Mouse (Mus musculus) neural tube, embryonic 14.5 days (tissue): ENCODE results near the gene S100a4. TPM values are rescaled to one million over a fixed set of nuclear protein-coding genes. Genes with fewer than 3 reads are reported as not detected.
A peak's percentile ranks its signal among the peaks of the same experiment; 100 is the strongest.

Experiments used
- ATAC-seq: fragments of 200-750 bp; cut with Nextera tagmentation; 2 replicates; pipeline ENCODE4 v1.8.0; 2017; ENCODE audit warnings: low read depth, mild to moderate bottlenecking, moderate TSS enrichment, moderate library complexity
- H3K27ac ChIP-seq: fragments of 300-500 bp; sonication (generic); 2 replicates; pipeline ENCODE4 v1.5.1; 2014; ENCODE audit warnings: low read depth, mild to moderate bottlenecking, control low read depth, low read length, moderate library complexity, mixed read lengths
- H3K27me3 ChIP-seq: fragments of 300-500 bp; sonication (generic); 2 replicates; pipeline ENCODE4 v1.6.1; 2014; ENCODE audit warnings: low read length; ENCODE audit not compliant: control insufficient read depth, insufficient read depth
- H3K36me3 ChIP-seq: fragments of 300-500 bp; sonication (generic); 2 replicates; pipeline ENCODE4 v1.6.1; 2014; ENCODE audit warnings: low read length, mixed read lengths; ENCODE audit not compliant: control insufficient read depth, insufficient read depth
- H3K4me1 ChIP-seq: fragments of 300-500 bp; sonication (generic); 2 replicates; pipeline ENCODE4 v1.6.1; 2014; ENCODE audit warnings: low read length; ENCODE audit not compliant: control insufficient read depth, insufficient read depth
- H3K4me2 ChIP-seq: fragments of 300-500 bp; sonication (generic); 2 replicates; pipeline ENCODE4 v1.6.1; 2014; ENCODE audit warnings: mild to moderate bottlenecking, low read depth, low read length, control low read depth
- H3K4me3 ChIP-seq: fragments of 300-500 bp; sonication (generic); 2 replicates; pipeline ENCODE4 v1.5.1; 2014; ENCODE audit warnings: low read depth, low read length, control low read depth, mixed read lengths
- H3K9ac ChIP-seq: fragments of 300-500 bp; sonication (generic); replicated peaks from 2 replicates; pipeline ENCODE4 v1.6.1; 2014; ENCODE audit warnings: low read depth, mild to moderate bottlenecking, control low read depth, low read length, mixed read lengths
- H3K9me3 ChIP-seq: fragments of 300-500 bp; sonication (generic); 2 replicates; pipeline ENCODE4 v1.6.1; 2016; ENCODE audit warnings: low read length; ENCODE audit not compliant: control insufficient read depth
- WGBS: fragments of 180-500 bp; shearing (Covaris S2); extraction: QIAGEN DNeasy Blood & Tissue Kit; methylation state at CpG from one replicate; pipeline ENCODE4 v1.1.7; 2014; 5-methylcytosine and 5-hydroxymethylcytosine counted together
- polyA plus RNA-seq: library from polyadenylated mRNA; unstranded; fragments of >200 nt; fragmentation: Nextera tagmentation; extraction: Ambion mirVana; gene quantifications from 2 replicates; pipeline ENCODE4 v1.2.1, GENCODE M21; 2014

Gene S100a4
- polyA plus RNA-seq, result 1.2 TPM in 1 of 2 replicates, not detected in the other

DNA sequence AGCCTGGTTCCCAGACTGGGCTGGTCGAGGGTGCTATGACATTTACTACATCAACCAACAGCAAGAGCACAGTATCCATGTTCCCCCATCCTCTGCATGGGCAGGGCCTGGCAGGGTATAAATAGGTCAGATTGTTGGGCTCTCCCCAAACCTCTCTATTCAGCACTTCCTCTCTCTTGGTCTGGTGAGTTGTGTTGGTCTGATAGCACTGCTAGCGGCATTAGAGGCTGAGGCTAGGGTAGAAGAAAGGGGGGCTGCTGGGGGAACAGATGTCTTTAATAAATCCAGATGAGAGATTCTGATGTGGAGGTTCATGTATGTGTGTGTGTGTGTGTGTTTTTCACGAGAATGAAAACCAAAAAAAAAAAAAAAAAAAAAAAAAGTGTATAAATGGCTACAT is at the start of gene S100a4:
S100a4 (plus strand) TSS at position 149 of the 400 bp plus-strand sequence.
- Histone ChIP-seq H3K4me3 (no peak within 1 kb of the TSS), H3K36me3 (no peaks in the 10 kb centered on the region), H3K4me1 (no peaks in the 10 kb centered on the region), H3K4me2 (no peak within 1 kb of the TSS), H3K9me3 (no peaks in the 10 kb centered on the region), H3K27me3 (no peaks in the 10 kb centered on the region), H3K9ac (no peak within 1 kb of the TSS), H3K27ac (no peak within 1 kb of the TSS)
- 61% methylated on average over 3 of the region's 3 CpGs for WGBS
- no peak for ATAC-seq

DNA sequence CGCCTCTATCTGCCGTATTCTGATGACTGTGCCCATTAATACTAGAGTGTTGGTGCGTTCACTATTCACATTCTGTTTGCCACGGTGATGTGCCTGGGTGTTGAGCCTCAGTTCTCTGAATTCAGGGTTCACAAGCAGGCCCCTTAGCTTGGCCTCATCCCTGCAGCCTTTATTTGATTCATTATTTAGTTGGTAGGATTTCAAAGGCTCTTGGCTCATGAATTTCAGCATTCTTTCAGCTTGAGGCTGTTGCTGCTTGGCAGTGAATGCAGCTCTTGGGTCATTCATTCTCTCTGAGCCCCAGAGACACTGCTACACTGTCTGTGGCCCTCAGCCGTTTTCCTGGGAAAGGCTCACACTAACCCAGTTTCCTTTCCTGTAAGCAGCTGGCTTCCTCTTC is 47.6 kb upstream of the S100a4 start:
- Histone ChIP-seq H3K4me2 (no peak overlapping the region), H3K4me3 (no peak overlapping the region), H3K36me3 (no peaks in the 10 kb centered on the region), H3K27ac (no peak overlapping the region), H3K4me1 (no peaks in the 10 kb centered on the region), H3K9ac (no peak overlapping the region), H3K27me3 (no peaks in the 10 kb centered on the region), H3K9me3 (no peaks in the 10 kb centered on the region)
- 35% methylated on average over 5 of the region's 5 CpGs for WGBS
- peak; percentile 90 for ATAC-seq

- H3K4me3 ChIP-seq, result no peak within 1 kb of the TSS
These were observed 43.5 kb upstream of the S100a4 start, which contains the start of gene S100a3 for GRCm38 (mm10) chr3:90560008-90560628. Gene S100a3, plus strand, starts transcription at chr3:90560578.

GRCm38 (mm10) chr3:90574691-90575090 is 28.9 kb upstream of the S100a4 start:
- no peak overlapping the region for H3K27ac ChIP-seq
- ATAC-seq, result no peak
- no peaks in the 10 kb centered on the region for H3K4me1 ChIP-seq
- WGBS, result 89% methylated on average over 5 of the region's 5 CpGs
- H3K27me3 ChIP-seq, result no peaks in the 10 kb centered on the region
- no peaks in the 10 kb centered on the region for H3K36me3 ChIP-seq
- H3K9ac ChIP-seq, result no peak overlapping the region
- no peak overlapping the region for H3K4me3 ChIP-seq
- no peaks in the 10 kb centered on the region for H3K9me3 ChIP-seq
- no peak overlapping the region for H3K4me2 ChIP-seq

More at GRCm38 (mm10) chr3:90560008-90560628, 43.5 kb upstream of the S100a4 start, which contains the start of gene S100a3:
- Histone ChIP-seq H3K4me1 (no peaks in the 10 kb centered on the region), H3K36me3 (no peaks in the 10 kb centered on the region), H3K27me3 (no peaks in the 10 kb centered on the region), H3K27ac (no peak within 1 kb of the TSS), H3K9me3 (no peaks in the 10 kb centered on the region), H3K4me2 (no peak within 1 kb of the TSS), H3K9ac (no peak within 1 kb of the TSS)
- no peak for ATAC-seq
- 83% methylated on average over 6 of the region's 6 CpGs for WGBS

GRCm38 (mm10) chr3:90575320-90575719 is 28.3 kb upstream of the S100a4 start:
- Histone ChIP-seq H3K9ac (no peak overlapping the region), H3K9me3 (no peaks in the 10 kb centered on the region), H3K4me3 (no peak overlapping the region), H3K4me2 (no peak overlapping the region), H3K27ac (no peak overlapping the region), H3K4me1 (no peaks in the 10 kb centered on the region), H3K27me3 (no peaks in the 10 kb centered on the region), H3K36me3 (no peaks in the 10 kb centered on the region)
- whole genome bisulfite sequencing, result 81% methylated on average over 3 of the region's 3 CpGs
- no peak for ATAC-seq

- H3K4me3 ChIP-seq, result no peak overlapping the region
These were observed 27.1 kb upstream of the S100a4 start for GRCm38 (mm10) chr3:90576351-90577001.

DNA sequence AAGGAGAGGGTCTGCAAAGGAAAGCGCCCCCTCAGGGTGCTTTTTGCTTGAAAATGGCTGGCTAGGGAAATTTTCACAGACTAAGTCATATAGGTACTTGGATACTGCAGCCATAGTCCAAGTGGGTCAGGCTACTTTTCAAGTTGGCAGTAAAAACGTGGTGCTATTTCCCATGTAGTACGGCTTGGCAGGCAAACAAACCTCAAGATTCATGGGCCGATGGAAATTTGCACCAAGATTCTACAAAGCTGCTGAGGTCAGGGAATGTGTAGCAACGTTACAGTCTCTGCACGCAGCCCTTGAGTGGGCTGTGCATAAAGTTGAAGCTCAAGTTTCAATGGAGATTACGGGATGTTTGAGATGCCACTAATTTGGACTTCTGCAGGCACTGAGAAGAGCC is 24.1 kb upstream of the S100a4 start:
- Histone ChIP-seq H3K9me3 (no peaks in the 10 kb centered on the region), H3K4me3 (no peak overlapping the region), H3K27ac (no peak overlapping the region), H3K36me3 (no peaks in the 10 kb centered on the region), H3K4me2 (no peak overlapping the region), H3K4me1 (no peaks in the 10 kb centered on the region), H3K27me3 (no peaks in the 10 kb centered on the region), H3K9ac (no peak overlapping the region)
- no peak for ATAC-seq
- 81% methylated on average over 7 of the region's 7 CpGs for WGBS

More at GRCm38 (mm10) chr3:90576351-90577001, 27.1 kb upstream of the S100a4 start:
- Histone ChIP-seq H3K4me2 (no peak overlapping the region), H3K9me3 (no peaks in the 10 kb centered on the region), H3K9ac (no peak overlapping the region), H3K4me1 (no peaks in the 10 kb centered on the region), H3K27me3 (no peaks in the 10 kb centered on the region), H3K36me3 (no peaks in the 10 kb centered on the region), H3K27ac (no peak overlapping the region)
- 77% methylated on average over 10 of the region's 10 CpGs for WGBS
- no peak for ATAC-seq

DNA sequence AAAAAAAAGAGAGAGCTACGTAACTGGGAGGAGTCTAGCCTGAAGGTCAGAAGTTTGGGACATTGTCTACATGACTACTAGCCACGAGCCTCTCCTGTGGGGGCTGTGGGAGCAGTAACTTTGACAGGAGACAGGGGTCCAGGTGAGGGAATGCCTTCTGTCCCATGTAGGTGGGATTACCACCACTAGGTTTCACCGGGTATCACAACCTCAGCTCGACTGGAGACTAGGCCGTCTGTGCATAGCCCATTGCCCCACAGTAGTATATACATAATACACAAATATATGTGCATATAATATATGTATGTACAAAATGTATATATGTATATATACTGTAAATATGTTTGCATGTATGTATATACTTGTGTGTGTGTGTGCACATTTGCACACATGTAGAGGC is 22.4 kb upstream of the S100a4 start:
- 93% methylated on average over 5 of the region's 5 CpGs for WGBS
- Histone ChIP-seq H3K9me3 (no peaks in the 10 kb centered on the region), H3K36me3 (no peaks in the 10 kb centered on the region), H3K4me2 (no peak overlapping the region), H3K4me1 (no peaks in the 10 kb centered on the region), H3K4me3 (no peak overlapping the region), H3K27me3 (no peaks in the 10 kb centered on the region), H3K27ac (no peak overlapping the region), H3K9ac (no peak overlapping the region)
- no peak for ATAC-seq

DNA sequence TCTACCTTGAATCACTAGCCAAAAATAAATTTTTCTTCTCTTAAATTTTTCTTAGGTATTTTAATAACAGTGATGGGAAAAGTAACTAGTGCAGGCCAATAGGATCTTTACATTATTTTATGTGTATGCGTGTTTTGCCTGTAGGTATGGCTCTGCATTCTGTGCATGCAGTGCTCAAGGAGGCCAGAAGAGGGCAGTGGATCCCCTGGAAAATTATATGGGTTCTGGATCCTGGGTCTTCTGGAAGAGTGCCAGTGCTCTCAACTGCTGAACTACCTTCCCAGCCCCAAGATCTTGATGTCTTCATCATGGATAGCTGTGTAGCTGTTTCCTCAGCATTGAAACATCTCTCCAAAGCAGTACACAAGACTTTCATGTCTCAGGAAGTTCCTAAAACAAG is 21.4 kb upstream of the S100a4 start:
- 95% methylated on average over 1 of the region's 1 CpGs for WGBS
- ATAC-seq, result no peak
- Histone ChIP-seq H3K4me1 (no peaks in the 10 kb centered on the region), H3K27me3 (no peaks in the 10 kb centered on the region), H3K4me2 (no peak overlapping the region), H3K36me3 (no peaks in the 10 kb centered on the region), H3K27ac (no peak overlapping the region), H3K9me3 (no peaks in the 10 kb centered on the region), H3K4me3 (no peak overlapping the region), H3K9ac (no peak overlapping the region)
